Mouse (Mus musculus): ENCODE data around the gene Gm10377. TPM values are rescaled to one million over a fixed set of nuclear protein-coding genes. Genes with fewer than 3 reads are reported as not detected.
"Not testable (repeated sequence)": the region's sequence is repeated elsewhere in the genome, so short reads cannot be mapped to it uniquely, and the experiment has no call there.

Gm10377 gene
- not detected in 2 replicates for polyA plus RNA-seq (2015; fragmentation: Nextera tagmentation; extraction: Ambion mirVana)

GRCm38 (mm10) chr14:42797887-42798286 is at the start of gene Gm10377:
Gene Gm10377, minus strand, starts transcription at chr14:42797987.
- H3K4me1 ChIP-seq; ATAC-seq (ENCODE audit: low FRiP score): not testable (repeated sequence)

GRCm38 (mm10) chr14:42768721-42769120 is 29.1 kb downstream of the Gm10377 start, which contains the start of gene Gm3015:
Gene Gm3015, minus strand, starts transcription at chr14:42768821.
- not testable (repeated sequence) for H3K27me3 ChIP-seq (replicated peaks); H3K4me1 ChIP-seq; H3K4me2 ChIP-seq; ATAC-seq (ENCODE audit: low FRiP score); H3K27ac ChIP-seq (replicated peaks); H3K9me3 ChIP-seq (replicated peaks); H3K4me3 ChIP-seq (replicated peaks); H3K9ac ChIP-seq (replicated peaks); H3K36me3 ChIP-seq
- WGBS, result 75% methylated on average over 1 of the region's 1 CpGs

More at GRCm38 (mm10) chr14:42797887-42798286, at the start of gene Gm10377:
- H3K4me3 ChIP-seq (replicated peaks); H3K36me3 ChIP-seq; H3K9ac ChIP-seq (replicated peaks); H3K27me3 ChIP-seq (replicated peaks); H3K9me3 ChIP-seq (replicated peaks); H3K4me2 ChIP-seq; H3K27ac ChIP-seq (replicated peaks): not testable (repeated sequence)

Other genes with a start within 250 kb of the Gm10377 start
- not detected in 2 replicates for gene Gm17124, start 198.1 kb downstream of the Gm10377 start, polyA plus RNA-seq (2015; fragmentation: Nextera tagmentation; extraction: Ambion mirVana)
- not detected in 2 replicates for gene Gm3633, start 156.1 kb downstream of the Gm10377 start, polyA plus RNA-seq (2015; fragmentation: Nextera tagmentation; extraction: Ambion mirVana)
- not detected in 2 replicates for gene Gm10378, start 142.0 kb downstream of the Gm10377 start, polyA plus RNA-seq (2015; fragmentation: Nextera tagmentation; extraction: Ambion mirVana)
- gene Gm3015, start 29.2 kb downstream of the Gm10377 start, polyA plus RNA-seq (2015; fragmentation: Nextera tagmentation; extraction: Ambion mirVana), result not detected in 2 replicates
- not detected in 2 replicates for gene Gm21977, start 55.5 kb upstream of the Gm10377 start, polyA plus RNA-seq (2015; fragmentation: Nextera tagmentation; extraction: Ambion mirVana)
- not detected in 2 replicates for gene Gm8082, start 195.6 kb upstream of the Gm10377 start, polyA plus RNA-seq (2015; fragmentation: Nextera tagmentation; extraction: Ambion mirVana)
- not detected in 2 replicates for gene Gm10376, start 217.6 kb upstream of the Gm10377 start, polyA plus RNA-seq (2015; fragmentation: Nextera tagmentation; extraction: Ambion mirVana)

All from neural tube, embryonic 15.5 days (tissue).